Mouse (Mus musculus) urinary bladder, adult 2 months (tissue): ENCODE results near the gene Pax8. TPM values are rescaled to one million over a fixed set of nuclear protein-coding genes. Genes with fewer than 3 reads are reported as not detected.

Experiments used
- DNase-seq: peaks from one replicate; pipeline ENCODE4 v3.0.0; 2022; ENCODE audit warnings: low spot score
- polyA plus RNA-seq: library from polyadenylated mRNA; depleted of rRNA; stranded (reverse); fragments of >200 nt; gene quantifications from 2 replicates; pipeline ENCODE4 v1.2.3, GENCODE M21; 2012; rRNA removed

Gene Pax8
- polyA plus RNA-seq = not detected in 2 replicates

DNA sequence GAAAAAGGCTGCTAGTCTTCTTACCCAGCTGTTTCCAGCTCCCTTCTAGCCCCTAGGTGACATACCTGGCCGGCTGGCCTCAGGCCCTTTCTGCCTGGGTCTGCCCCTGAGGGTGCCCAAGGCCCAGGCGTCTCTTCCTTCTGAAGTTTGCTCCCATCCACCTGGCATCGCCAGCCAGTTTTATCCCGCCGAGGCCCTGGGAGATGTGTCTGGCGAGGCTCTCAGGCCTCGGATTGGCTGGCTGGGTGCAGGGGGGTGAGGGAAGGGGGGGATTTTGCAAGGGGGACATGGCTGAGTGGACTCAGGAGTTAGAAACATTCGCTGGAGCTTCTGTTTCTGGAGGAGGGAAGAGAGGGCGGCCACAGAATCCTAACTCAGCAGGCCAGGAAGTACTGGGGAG, at the start of gene Pax8:
Gene Pax8, minus strand, starts transcription at position 180 of the 400 bp plus-strand sequence.
- no peak for DNase-seq

DNA sequence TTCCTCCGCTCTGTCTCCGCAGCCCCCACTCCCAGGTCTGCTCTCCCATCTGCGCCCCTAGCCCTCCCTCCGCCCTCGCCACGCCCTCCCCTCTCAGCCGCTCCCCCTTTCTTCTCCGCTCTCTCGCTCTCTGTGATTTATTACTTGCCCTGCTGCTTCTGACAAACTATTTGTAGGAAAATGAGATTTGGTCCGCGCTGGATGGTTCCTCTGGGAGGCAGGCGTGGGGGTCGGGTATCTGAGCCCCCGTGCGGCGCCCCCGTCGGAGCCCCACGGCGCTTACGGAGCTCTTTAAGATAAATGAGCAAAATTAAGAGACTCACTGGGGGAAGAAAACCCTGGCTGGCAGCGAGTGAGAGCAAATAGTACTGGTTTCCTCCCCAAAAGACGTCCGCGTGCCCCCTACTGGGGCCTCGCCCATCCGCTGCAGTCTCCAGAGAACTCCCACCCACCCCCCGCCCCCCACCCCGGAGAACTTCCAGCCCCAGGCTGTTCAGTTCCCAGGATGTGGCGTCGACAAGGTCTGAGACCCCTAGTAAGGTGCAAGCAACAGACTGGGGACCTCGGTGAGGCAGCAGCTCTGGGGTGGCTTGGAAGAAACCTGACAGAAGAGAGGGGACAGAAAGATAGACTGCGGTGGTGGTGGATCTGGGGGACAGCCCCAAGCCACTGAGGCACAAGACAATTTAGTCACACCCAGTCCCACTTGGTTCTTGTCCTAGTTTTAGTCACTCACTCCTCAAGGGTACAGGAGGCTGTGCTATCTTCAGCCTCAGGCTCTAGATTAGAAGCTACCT, 46.2 kb upstream of the Pax8 start:
- no peak for DNase-seq

DNA sequence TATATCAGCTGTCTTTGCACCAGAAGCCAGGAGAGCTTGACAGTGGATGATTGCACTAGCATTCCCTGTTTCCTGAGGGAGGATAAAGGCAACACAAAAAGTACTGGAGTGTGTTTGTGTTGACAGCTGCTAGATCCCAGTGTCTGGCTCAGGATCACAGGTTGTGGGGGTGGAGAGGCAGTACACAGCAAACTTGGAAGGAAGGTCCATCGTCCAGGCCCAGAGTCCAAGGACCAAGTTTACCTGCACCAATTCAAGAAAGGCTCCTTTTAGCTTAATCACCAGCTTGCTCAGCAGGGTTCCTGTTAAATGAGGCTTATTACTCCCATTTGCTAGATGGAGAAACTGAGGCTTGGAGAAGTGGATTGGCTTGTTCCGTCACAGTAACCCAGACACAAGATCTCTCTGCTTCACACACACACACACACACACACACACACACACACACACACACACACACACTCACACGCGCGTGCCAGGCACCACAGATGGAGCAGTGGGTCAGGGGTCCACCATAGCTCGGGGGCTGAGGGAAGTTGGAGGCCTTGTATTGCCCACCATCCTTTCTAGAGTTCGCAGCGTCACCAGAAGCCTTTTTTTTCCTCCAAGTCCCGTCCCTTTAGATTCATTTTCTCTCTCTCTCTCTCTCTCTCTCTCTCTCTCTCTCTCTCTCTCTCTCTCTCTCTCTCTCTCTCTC, 45.3 kb upstream of the Pax8 start:
- no peak for DNase-seq

DNA sequence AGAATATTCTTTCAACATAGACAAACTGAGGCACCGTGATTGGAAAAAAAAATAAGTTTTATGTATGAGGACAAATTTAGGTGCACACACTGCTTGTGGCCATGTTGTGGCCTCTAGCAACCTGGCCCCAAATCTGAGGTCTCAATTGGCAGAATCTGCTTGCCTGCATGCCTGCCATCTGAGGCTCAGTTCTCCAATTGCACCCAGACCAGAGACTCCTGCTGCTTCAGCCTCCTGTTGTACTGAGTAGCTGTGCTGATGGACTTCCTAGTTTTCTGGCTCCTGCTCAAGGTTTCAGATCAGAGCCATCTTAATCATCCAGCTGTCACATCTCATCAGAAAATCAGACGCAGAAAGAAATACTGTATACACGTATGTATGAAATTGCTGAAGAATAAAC, 41.5 kb upstream of the Pax8 start:
- no peak for DNase-seq

DNA sequence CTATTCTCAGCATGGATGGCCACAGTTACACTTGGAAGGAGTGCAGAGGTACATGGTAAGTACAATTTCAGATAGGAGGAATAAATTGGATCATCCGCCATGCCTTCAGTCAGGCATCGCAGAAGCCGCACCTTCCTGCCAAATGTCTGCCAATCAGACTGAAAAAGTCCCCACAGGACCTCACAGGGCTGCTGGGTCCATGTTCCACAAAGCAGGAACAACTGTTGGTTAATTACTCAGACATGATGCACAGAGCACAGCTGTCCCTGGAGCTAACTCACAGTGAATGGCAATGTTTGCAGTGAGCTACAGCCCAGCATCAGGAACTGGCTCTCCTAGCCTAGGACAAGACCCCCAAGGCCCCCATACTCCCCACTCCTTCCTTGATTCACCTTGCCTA, 32.0 kb upstream of the Pax8 start:
- DNase-seq = no peak

DNA sequence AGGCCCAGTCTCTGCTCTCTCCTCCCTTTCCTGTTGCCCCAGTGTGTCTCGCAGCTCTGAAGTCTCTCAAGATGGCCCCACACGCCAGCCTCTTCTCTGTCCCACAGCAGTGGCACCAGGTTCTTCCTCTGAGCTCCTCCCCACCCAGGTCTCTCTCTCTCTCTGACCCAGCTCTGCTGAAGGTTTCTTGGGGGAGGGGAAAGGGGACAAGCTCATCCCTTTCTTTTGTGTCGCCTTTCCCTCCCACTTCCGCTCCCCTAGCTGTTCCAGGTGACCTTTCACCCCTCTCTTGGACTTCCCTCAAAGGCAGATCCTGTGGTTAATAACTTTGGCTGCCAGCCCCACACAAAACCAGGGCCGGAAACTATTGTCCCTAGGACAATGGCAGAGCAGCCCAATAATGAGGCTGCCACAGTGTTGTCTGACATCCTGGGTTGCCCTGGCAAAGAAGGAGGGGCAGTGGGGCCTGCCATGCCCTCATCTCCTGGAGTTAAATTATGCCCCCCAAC, 27.6 kb upstream of the Pax8 start:
- no peak for DNase-seq

DNA sequence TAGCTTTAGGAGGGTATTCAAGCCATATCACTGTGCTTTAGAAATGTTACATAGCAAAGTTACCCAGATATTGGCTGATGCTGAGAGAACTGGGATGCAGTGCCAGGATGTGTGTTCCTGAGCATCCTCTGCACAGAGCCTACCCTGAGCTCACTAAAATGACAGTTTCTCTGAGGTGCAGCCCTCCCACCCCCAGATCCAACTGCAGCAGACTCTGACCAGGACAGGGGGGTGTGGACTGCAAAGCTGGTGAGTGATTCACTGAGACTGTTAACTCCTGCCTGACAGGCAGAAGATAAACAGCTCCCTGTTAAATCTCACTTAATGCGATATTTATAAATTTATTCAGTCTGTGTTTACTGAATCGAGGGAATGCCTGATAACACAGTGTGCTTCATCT, 25.5 kb upstream of the Pax8 start:
- DNase-seq = no peak

DNA sequence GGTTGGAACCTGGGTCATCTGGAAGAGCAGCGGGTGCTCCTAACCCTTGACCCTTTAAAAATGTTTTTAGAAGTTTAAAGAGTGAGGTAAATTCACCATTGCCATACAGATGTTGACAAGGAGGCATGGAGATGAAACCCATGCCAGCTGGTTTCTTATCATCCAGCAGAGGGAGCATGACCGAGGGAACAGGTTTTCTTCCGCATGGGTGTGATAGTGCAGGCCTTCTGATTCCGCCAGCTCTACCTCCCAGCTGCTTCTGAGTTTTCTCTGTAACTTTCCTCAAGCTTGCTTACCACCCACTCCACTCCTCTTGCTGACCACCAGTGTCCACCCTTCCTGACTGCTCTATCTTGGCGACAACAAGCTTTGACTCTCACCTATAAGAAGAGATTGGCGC, 15.2 kb upstream of the Pax8 start:
- DNase-seq = no peak

DNA sequence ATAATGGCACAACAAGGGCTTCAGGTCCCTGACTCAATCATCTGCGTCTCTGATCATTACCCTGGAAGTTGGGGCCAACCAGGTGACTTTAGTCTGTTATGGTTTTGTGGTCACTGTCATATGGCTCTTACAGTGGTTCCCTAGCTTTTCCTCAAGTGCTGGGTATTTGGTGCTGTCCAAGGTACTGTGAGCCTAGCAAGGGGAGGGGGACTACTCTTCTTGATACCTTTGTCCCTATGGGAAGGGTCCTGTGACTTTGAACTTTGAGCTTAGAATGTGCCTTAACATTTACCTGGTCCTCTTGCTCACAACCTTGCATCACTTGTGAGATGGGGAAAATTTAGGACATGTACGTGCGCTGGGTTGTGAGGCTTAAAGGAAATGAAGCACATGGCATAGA, 13.3 kb upstream of the Pax8 start:
- DNase-seq = no peak

DNA sequence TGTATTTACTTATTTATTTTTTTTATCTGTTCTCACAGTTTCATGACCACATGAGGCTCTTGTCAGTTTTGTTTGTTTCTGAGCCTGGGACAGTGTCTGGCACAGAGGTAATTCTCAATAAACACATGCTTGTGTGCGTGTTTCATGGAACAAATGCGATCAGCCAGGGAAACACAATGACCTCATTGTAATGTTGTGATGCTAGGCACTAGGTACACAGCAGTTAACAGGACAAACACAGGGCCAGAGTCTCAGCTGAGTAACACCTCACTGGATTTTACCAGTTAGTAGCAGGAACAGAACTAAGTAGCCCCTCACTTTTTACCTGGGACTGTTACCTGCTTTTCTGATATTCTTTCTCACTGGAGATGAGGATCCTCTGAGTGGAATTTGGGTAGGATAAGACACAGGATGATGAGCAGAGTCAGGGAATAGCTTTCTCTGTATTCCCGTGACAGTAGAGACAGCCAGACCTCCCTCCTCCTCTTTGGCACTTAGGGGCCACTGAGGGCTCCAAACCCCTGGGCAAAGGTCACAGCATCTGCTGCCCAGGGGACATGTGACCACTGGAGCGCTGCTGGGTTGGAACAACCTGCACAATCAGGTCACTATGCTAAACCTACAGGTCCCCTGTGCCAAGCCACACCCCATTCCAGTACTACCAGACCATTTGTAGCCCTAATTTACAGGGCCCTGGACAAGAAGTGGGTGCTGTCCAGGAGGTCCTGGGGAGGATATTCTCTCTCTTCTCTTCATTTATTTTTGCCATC, 11.8 kb upstream of the Pax8 start:
- DNase-seq = no peak

DNA sequence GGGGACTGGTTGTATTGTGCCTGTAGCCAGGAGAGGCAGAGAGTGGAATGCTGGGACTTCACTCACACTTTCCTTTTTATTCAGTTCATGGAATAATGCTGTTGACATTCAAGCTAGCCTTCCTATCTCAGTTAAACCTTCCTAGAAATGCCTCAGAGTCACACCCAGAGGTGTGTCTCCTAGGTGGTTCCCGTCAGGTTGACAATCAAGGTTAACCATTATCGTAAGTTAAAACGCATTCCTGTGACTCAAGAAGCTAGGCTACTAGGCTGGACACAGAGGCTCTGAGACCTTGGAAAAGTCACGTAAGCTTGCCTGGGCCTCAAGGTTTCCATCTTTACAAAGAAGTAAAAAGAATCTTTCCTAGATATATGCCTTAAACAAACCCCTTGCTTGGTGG, 10.0 kb upstream of the Pax8 start:
- DNase-seq = no peak

DNA sequence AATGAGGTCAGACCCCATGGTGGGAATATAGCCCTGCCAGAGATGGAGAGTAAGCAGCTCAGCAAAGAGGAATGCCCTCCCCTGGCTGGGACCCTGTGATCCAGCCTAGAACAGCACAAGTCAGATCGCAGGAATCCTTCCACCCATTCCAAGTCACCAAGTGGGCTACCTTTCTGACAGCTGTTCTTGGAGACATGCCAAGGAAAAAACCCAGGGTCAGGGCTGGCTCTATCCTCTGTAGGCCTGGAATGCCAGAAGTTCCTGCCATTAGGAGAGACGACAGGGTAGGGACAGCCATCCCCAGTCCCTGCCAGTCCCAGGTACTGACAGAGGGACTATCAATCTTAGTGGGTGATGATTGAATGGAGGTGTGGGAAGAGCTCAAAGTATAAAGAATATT, 4.5 kb upstream of the Pax8 start:
- DNase-seq = no peak

DNA sequence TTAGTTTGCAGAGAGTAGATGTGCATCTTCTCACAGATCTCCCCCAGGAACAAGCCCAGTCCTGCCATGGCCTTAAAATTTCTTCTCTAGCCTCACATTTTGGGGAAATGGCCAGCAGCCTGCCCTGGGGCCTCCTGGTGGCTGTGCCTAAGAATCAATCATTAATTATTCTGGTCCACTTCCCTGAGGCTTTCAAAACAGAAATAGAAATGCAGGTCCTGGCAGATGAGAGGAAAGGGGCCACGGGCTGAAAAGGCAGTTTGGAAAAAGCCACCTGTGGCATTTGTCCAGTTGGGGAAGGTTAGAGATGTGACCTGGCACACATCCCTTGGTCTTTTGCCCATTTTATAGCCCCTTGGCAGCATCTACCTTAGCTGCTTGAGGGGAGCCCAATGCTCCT, 3.8 kb upstream of the Pax8 start:
- no peak for DNase-seq

DNA sequence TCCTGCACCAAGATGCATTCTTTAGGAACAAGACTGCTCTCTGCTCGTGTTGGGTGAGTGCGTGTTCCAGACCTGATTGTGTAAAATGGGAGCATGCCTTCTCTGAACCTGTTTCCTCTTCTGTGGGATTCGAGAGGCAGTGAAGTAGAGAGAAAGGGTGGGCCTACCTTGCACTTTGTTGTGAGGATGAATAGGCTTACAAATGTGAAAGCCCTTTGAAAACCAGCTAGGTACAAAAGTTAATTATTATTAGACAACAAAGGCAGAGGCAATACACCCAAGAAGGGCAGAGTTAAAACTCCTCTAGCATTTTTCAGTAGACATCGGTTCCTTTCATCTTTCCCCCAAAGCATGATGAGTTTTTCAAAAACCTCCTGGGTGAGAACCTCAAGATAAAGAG, 3.2 kb upstream of the Pax8 start:
- DNase-seq = no peak

DNA sequence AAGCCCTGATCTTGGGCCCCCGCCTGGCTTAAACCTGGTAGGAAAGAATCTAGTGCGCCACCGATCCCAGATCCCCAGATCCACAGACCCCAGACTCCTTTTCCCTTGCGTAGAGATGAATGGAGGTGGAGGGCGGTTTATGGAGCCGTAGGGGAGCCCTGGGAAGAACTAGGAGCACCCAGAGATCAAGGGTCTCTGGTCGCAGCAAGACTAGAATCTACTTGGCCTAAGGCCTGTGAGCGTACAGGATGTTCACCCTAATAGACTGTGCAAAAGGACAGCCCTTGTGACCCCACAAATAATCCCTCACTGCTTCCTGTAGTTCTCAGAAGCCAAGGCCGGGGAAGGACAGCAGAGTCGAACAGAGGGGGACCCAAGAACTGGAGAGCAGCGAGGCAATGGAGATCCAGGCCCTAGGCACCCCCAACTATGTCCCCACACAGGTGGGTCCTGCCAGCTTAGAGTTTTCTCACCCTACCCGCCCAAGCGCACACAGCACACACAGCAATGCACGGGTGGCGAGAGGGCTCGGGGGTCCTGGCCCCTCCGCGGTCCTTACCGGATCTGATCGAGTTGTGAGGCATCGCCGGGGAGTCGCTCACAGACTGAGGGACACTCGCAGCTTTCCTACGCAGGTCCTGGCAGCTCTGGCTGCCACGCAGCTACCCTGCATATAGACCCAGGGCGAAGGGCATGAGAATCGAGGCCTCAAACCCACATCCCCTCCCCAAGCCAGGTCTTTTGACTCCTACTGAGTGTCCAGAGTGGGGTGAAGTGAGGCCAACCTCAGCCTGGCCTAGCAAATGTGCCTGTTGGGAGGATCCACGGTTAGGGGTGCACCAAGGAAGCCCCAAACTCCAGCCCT, 653 bp downstream of the Pax8 start:
- no peak for DNase-seq

DNA sequence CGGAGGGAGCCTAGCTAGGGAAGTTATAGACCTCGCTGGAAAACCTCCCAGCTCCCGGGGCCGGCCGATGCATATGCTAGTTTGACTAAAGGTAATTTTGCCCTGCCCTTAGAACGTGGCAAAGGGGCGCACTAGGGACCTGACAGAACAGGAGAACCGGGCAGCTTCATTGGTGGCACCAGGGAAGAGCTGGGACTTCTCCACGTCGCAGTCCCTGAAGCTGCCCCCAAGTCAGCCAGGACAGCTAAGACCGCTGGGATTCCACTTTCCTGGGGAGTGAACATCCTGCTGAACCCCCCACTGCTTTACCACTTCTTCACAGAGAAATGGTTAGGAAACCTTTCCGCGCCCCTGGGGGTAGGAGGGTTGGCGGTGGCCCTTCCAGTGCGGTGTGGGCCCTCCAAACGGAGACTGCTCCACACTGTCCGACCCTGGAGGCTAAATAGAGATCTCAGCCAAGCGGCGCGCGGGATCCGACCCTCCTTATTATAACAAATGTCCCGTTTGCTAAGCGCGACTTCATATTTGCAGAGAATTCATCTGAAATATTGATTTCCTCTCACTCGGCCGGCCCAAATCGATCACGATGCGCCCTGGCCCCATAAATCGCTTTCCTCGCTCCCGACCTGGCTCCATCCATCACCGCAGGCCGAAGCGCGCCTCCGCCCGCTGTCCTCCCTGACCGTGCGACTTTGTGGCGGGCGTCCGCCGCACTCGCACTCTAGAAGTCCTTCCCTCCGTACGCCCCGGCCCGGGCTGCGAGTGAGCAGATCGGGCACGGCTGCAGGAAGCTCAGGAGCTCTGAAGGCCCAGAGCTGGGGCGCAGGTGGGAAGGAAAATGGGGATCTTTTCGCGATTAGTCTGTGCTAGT, 1.5 kb downstream of the Pax8 start:
- no peak for DNase-seq

DNA sequence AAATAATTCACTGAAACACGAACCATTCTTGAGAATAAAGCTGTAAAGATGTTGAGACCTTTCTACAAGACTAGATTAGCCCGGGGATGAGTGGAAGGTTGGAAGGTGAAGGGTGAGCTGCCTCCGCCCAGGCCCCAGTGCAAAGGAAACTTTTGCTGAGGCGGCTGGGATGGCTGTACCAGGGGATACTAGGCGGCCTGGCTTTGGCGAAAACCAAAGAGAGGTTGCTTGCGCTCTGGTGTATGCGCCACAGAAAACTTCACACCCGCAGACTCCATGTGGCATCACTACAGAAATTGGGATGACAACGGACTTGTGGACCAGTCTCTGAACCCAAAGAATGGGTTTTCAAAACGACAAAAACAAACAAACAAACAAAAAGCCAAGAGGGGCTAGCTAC, 2.7 kb downstream of the Pax8 start:
- no peak for DNase-seq

DNA sequence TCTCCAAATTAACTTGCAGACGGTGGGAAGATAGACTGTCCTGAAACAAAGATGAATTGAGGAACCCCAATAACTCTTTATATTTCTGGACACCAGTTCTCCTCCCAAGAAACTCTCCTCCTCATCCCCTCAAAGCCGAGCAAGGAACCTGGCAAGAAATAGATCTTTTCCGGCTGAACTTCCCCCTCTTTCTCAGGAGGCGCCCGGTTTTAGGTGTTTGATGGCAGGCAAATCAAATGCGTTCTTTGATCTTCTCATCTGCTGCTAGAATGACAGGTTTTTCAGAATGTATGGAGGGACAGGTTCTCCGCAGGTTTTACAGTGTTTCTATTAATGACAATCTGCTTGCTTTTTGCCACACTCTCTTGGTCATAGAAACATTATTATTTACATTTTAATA, 3.3 kb downstream of the Pax8 start:
- no peak for DNase-seq

DNA sequence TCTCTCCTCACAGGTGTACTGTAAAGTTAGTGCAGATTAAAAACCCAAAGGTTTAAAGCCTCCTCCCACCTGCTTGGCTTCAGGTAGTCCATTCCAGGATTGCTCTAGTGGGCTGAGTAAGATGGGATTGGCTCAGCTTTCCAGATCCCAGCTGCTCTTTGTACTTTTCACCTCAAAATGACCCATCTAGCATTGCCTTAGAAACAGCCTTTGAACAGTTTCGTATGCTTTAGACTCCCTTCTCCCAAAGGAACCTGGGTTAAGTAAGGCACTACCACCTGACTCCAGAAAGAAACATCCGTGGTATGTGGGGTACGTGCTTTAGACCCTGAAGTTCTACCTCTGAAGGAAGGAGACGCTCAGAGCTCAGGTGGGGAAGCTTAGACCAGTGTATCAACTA, 6.3 kb downstream of the Pax8 start:
- DNase-seq = no peak

DNA sequence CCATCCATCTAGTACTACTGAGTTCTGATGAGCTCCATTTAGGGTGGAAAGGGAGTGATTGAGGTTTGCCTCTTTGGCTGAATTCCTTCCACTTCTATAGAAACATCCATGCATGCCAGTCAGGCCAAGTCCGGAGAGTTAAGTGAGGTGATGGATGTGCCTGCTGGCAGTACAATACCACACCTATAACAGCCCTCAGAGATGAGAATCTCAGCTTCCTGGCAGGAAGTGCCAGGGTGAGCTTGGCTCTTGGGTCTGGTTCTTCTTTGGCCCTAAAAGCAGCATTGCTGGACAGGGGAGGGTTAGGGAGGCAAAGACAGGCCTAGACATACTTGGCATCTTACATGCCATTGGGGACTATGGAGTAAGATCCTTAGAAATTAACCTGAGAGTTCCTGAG, 7.0 kb downstream of the Pax8 start:
- DNase-seq = no peak

DNA sequence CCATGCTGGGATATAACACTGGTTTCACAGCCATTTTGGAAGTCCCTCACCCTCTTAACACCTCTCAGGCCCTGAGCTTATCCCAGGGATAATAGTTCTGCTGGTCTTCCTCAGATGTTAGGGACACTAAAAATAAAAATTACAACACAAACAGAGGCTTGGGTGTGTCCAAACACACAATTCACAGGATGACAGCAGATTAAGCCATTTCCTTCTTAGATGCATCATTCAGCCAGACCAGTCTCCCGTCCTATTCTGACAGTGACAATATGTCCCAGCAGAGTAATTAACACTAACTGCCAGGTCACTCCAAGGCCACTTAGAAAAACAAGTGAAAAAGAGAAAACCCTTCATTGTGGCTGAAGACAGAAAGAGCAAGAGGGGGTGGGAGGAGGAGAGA, 8.2 kb downstream of the Pax8 start:
- DNase-seq = no peak
